Mouse (Mus musculus) layer of hippocampus, adult 9-11 months (tissue): Measurements from ENCODE around the gene Pafah1b1.

Experiments
- DNase-seq: peaks from one replicate; pipeline ENCODE4 v3.0.0; 2022

Gene Pafah1b1

GRCm38 (mm10) chr11:74720668-74721067 is 3.8 kb downstream of the Pafah1b1 start:
- no peak for DNase-seq

- DNase-seq = no peak
These were observed 8.4 kb downstream of the Pafah1b1 start for GRCm38 (mm10) chr11:74715971-74716525.

DNA sequence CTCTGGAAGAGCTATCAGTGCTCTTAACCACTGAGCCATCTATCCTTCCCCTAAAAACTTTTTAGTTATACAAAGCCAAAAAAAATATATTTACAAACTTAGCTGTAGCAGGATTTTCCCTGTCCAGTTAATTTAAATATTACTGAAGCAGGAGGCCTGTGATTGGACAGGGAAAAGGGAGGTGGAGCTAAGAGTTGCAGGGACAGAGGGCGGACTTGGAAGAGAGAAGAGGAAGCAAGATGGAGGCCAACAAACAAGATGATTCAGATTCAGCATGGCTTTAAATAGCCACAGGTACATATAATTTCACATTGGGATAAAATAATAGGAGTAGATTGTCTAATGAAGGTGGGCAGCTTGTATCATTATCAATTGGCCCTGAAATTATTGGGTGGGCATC is 13.8 kb downstream of the Pafah1b1 start:
- no peak for DNase-seq

DNA sequence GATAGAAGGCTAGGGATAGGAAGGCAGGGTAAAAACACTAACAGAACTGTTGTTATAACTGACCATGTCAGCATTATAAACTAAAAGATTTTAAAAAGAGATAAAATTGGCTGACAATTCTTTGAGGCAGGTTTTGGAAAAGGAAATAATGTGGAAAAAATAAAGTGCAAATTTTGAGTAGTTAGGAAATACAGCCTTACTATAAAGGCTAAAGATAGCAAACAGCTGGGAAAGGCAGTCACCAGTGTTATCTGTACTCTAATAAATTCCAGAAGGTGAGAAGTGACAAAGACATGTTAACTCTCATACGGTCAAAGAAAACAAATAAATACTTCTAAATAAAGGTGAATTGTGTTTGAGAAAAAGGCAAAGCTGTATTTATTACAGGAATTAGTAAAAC is 15.7 kb downstream of the Pafah1b1 start:
- DNase-seq = no peak

- DNase-seq = no peak
These were observed 20.4 kb downstream of the Pafah1b1 start for GRCm38 (mm10) chr11:74704068-74704467.

DNA sequence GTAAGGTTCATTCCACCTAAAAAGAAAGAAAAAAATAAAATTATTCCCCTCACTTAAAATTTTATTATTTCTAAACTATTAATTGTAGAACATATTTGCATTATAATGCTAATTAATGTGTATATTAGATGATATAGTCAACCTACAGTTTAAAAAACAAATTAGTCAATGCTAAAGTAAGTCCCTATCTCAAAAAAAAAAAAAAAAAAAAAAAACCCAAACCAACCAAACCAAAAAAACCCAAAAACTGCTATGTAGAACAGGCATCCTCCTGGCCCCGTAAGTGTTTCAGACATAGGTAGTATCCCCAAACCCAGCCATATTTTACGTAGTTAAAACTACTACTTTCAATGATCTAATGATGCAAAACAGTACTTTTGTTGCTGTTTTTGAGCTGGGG is 25.0 kb downstream of the Pafah1b1 start:
- DNase-seq = no peak

- no peak for DNase-seq
These were observed 32.3 kb downstream of the Pafah1b1 start for GRCm38 (mm10) chr11:74692151-74692550.

DNA sequence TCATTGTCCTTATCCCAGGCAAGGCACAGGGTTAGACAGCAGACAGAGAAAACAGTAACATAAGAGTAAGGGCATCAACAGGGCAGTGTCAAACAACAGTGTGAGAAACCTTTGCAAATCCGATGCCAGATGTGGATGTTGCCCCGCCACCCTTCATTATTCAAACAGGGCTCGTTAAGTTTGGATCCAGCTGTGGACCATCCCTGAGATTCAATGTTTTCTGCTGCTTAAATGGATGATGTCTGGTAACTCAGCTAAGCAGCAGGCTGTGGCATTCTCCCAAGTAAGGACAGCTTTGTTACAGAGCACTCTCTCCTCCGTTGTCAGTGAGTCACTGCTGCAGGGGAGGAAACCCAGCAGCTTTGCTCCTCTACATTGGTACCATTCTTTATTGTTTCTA is 49.3 kb downstream of the Pafah1b1 start:
- peak; percentile 79 for DNase-seq

DNA sequence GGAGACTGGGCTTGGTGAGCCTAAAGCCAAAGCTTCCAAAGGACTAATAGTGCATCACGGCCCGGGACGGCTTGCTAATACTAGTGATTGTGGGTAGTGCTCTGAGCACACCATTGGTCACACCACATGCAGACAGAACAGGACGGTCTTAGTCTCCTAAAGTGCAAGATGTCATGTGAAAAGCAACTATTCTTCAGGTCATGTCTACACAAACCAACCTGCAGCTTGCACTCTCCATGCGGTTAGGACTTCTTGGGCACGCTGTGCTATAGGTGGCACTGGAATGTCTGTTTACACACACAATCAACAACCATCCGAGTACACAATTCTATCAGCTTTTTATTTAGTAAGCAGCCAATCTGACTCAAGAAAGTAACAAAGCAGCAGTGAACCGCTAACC is 49.8 kb downstream of the Pafah1b1 start:
- DNase-seq = no peak

DNA sequence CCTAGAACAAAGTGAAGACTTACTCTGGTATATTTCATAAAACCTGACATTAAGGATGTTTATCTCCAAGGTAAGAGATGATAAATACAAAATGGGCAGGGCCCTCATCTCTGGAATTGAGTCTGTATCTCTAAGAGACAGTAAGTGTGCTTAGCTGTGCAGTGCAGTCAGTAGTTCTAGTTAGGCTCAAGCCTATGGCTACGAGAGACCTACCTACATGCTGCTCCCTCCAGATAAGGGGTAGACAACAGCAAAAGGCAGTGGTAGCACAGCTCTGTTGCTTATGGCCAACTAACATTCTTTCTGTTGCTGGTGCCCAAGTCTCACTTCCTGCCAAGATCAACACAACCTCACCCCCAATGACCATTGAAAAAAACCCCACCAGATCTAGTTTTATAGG is 50.9 kb downstream of the Pafah1b1 start:
- no peak for DNase-seq

DNA sequence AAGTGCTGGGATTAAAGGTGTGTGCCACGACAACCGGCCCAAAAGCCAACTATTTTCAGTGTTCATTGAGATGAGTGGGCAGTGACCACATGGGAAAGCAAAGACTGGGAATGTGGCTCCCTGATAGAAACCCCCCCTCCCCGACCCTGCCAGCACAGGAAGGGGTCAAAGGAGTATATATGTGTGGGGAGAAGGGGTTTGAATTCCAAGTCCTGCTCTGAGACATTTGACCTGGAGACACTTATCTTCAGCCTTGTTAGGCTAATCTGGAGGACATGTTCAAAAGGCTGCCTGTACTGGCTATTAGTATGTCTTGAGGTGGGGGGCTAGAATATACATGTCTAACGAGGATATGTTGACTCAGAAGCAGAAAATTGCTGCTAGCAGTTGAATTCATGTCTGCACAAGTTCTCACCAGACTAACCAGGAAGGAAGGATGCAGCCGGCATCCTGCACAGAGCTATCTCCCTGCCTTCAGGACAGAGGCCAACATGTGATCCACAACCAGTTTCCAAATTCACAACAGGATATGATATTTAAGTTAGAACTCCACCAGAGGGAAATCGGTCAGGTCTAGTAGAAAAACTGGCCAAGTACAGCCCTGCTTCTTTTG is 51.5 kb downstream of the Pafah1b1 start:
- DNase-seq = no peak

DNA sequence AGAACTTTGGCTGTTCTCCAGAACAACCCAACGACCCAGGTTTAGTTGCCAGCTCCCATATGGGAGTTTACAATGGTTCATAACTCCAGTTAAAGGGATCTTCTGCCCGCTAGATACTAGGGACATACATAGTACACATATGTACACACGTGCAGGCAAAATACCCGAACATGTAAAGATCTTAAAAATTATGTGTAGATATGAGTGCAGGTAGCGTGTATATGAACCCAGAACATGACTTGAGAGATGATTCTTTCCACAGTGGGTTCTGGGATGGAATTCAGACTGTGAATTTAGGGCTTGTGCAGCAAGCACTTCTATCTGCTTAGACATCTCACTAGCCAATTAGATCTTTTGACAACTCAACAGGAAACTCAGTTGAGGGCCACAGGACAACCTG is 52.6 kb downstream of the Pafah1b1 start:
- DNase-seq = no peak

GRCm38 (mm10) chr11:74671013-74671412 is 53.5 kb downstream of the Pafah1b1 start:
- DNase-seq = no peak

DNA sequence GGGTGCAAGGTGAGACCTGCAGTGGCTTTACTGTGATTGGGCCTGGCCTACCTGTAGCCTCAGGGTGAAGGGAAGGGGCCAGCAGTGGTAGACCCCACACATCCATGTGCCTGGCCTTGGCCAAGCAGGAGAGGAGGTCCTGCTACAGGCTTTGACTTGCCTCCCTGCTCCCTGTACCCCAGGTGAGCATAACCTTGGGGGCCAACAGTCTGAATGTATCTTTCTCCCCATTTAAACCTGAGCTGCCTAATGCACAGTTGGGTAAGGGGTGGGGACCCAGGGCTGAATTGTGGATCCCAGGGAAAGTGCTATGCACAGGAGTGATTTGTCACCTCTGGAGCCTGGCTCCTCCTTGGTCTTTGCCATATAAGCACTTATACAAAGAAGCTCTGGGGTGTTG is 54.3 kb downstream of the Pafah1b1 start:
- DNase-seq = no peak

DNA sequence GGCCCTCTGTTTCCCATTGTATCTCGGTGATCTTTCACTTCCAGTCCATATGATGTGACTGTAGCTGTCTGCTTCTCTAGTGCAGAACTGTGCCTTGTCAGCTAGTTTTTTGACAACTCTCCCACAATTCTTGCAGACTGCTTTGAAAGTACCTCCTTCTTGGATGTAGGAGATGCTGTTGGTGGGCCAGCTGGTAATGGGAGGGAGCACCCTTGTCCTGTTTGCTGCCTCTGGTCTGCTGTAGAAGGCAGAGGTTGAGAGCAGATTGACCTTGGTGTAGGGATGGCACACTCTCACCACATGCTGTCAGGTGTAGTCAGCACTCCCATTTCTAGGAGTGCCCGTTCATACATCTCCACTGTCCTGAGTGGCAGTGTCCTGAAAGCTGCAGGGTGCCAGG is 55.5 kb downstream of the Pafah1b1 start:
- DNase-seq = no peak

- no peak for DNase-seq
These were observed 56.0 kb downstream of the Pafah1b1 start for GRCm38 (mm10) chr11:74668466-74668865.

DNA sequence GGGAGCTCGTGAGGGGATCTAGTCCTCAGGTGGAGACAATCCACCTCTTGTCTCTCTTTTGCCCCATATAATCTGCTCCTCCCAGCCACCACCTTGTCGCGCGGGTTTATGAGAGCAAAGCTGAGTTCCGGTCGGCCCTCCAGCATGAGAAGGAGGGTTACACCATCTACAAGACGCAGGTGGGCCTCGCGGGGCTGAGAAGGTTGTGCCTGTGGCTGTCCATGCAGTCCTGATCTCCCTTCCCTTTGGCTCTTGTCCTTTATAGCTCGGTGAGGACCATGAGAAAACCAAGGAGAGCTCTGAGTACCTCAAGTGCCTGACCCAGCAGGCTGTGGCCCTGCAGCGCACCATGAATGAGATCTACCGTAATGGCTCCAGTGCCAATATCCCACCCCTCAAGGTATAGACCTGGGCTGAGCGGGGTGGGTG is 56.9 kb downstream of the Pafah1b1 start:
- DNase-seq = no peak

- DNase-seq = no peak
These were observed 57.5 kb downstream of the Pafah1b1 start for GRCm38 (mm10) chr11:74666776-74667581.

- DNase-seq = no peak
These were observed 58.2 kb downstream of the Pafah1b1 start for GRCm38 (mm10) chr11:74666284-74666652.

GRCm38 (mm10) chr11:74665631-74666283 is 58.7 kb downstream of the Pafah1b1 start:
- DNase-seq = no peak

- no peak for DNase-seq
These were observed 59.6 kb downstream of the Pafah1b1 start for GRCm38 (mm10) chr11:74664906-74665305.

- no peak for DNase-seq
These were observed 60.2 kb downstream of the Pafah1b1 start for GRCm38 (mm10) chr11:74664279-74664678.

DNA sequence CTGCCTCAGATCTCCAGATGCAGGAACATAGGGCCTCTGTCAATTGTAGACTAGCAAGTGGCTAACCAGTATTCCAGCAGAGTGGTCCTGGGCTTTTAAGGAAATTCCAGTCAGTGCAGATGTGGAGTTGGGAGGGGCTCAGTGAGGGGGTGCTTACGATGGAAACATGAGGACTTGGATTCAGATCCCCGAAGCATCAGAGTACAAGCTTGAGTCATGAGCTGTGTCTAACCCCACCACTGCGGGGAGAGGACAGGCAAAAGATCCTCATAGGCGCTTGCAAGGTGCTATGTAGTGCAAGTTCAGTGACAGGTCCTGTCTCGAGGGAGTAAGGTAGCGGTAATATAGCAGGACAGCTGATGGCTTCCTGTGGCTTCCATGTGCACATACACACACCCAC is 62.2 kb downstream of the Pafah1b1 start:
- no peak for DNase-seq

- DNase-seq = no peak
These were observed 62.8 kb downstream of the Pafah1b1 start for GRCm38 (mm10) chr11:74661641-74662040.
